Mouse (Mus musculus): ENCODE measurements around the gene Cyld. TPM values are rescaled to one million over a fixed set of nuclear protein-coding genes. Genes with fewer than 3 reads are reported as not detected.
"Not testable (repeated sequence)": the region's sequence is repeated elsewhere in the genome, so short reads cannot be mapped to it uniquely, and the experiment has no call there.

The Cyld gene
- polyA plus RNA-seq, 1 experiment from 2014 or later: 13.5 TPM

DNA sequence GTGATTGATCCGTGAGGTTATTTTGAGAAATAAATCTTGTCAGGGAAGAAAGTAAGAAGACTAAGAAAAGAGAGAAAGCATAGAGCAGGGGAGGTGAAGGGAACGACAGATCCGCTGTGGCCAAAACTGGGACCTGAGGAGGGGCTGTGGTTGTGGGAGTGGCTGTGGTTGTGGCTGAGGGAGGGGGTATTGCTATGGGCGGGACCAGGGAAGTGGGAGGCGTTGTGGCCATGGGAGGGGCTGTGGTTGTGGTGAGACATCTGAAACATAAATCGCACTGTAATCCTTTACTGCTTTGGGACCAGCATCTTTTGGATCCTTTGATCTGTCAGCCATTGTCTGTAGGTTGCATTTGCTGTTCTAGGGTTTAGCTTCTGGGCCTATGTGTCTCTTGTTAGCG lies 74.4 kb downstream of the Cyld start:
- Histone ChIP-seq H3K27me3 (ENCODE audit: control insufficient read depth, insufficient read depth, low read length) (no peaks in the 10 kb centered on the region), H3K4me3 (ENCODE audit: low read depth, low read length) (no peak overlapping the region), H3K9ac (ENCODE audit: low read length) (no peak overlapping the region), H3K36me3 (ENCODE audit: control insufficient read depth, insufficient read depth, low read length) (no peaks in the 10 kb centered on the region), H3K27ac (ENCODE audit: low read depth, low read length) (no peak overlapping the region), H3K4me2 (no peak overlapping the region), H3K9me3 (ENCODE audit: control insufficient read depth, low read length) (no peaks in the 10 kb centered on the region), H3K4me1 (ENCODE audit: control insufficient read depth, insufficient read depth, low read length) (peaks cover 14% of the 10 kb centered on the region; the same call in 1 of the 2 replicates)
- WGBS: 84% methylated on average over 7 of the region's 7 CpGs
- ATAC-seq (ENCODE audit: low FRiP score) (no peak), DNase-seq (ENCODE audit: low spot score, missing footprints) (no peak)

DNA sequence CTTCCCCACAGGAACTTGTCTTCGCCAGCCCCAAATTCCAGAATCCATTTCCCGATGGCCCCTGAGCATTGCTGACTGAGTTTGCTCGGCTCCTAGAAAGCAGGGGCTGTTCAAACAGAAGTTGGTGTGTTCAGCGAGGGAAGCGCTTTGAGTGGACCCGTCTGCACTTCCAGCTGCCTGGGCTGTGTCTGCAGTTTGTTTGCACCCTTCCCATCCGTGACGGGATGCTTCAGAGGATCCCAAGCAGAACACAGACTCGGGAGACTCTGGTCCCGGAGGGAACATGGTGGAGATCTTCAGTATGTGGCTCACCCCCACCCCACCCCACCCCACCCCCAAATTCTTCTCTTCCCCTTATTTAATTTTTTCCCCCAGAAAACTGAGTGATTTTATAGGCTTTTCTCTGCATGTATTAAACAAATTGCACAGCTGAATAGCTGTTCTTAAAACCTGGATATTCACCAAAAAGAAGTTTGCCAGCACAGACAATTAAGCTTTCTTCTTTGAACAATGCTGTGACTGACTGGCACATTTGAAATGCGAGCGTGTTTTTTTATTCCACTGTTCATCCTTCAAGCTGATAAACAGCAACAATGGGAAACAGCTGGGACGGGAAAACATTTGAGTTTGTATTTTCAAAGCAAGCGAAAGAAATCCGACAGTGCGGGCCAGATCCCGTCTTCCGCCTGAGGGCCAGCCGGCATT lies 77.9 kb downstream of the Cyld start:
- H3K36me3 ChIP-seq (ENCODE audit: control insufficient read depth, insufficient read depth, low read length): no peaks in the 10 kb centered on the region
- H3K9ac ChIP-seq (ENCODE audit: low read length): no peak overlapping the region
- ATAC-seq (ENCODE audit: low FRiP score): no peak
- DNase-seq (ENCODE audit: low spot score, missing footprints): no peak
- no peaks in the 10 kb centered on the region for H3K27me3 ChIP-seq (ENCODE audit: control insufficient read depth, insufficient read depth, low read length)
- WGBS: 43% methylated on average over 19 of the region's 19 CpGs
- no peak overlapping the region for H3K4me3 ChIP-seq (ENCODE audit: low read depth, low read length)
- H3K4me2 ChIP-seq: no peak overlapping the region
- H3K27ac ChIP-seq (ENCODE audit: low read depth, low read length): no peak overlapping the region
- peaks cover 14% of the 10 kb centered on the region; the same call in 1 of the 2 replicates for H3K4me1 ChIP-seq (ENCODE audit: control insufficient read depth, insufficient read depth, low read length)
- no peaks in the 10 kb centered on the region for H3K9me3 ChIP-seq (ENCODE audit: control insufficient read depth, low read length)

DNA sequence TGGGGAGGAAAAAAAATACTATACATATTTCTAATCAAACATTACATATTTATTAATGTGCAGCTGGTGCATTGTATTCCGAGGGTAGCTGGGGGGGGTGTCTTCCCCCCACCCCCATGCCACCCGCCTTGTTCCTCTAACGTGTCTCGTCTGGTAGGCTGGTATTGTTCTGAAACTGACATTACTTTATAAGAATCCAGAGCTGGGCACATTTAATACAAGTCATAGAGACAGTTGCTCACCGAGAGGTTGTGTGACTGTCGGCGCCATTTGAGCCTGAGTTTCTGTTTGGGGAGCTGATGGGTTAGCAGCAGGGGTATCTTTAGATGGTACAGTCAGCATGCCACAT lies 78.4 kb downstream of the Cyld start:
- H3K9me3 ChIP-seq (ENCODE audit: control insufficient read depth, low read length): no peaks in the 10 kb centered on the region
- H3K4me2 ChIP-seq: no peak overlapping the region
- H3K27me3 ChIP-seq (ENCODE audit: control insufficient read depth, insufficient read depth, low read length): no peaks in the 10 kb centered on the region
- DNase-seq (ENCODE audit: low spot score, missing footprints) (no peak), ATAC-seq (ENCODE audit: low FRiP score) (no peak)
- H3K27ac ChIP-seq (ENCODE audit: low read depth, low read length): no peak overlapping the region
- H3K4me3 ChIP-seq (ENCODE audit: low read depth, low read length): no peak overlapping the region
- H3K36me3 ChIP-seq (ENCODE audit: control insufficient read depth, insufficient read depth, low read length): no peaks in the 10 kb centered on the region
- H3K9ac ChIP-seq (ENCODE audit: low read length): no peak overlapping the region
- 68% methylated on average over 7 of the region's 7 CpGs for WGBS
- H3K4me1 ChIP-seq (ENCODE audit: control insufficient read depth, insufficient read depth, low read length): peaks cover 14% of the 10 kb centered on the region; the same call in 1 of the 2 replicates

DNA sequence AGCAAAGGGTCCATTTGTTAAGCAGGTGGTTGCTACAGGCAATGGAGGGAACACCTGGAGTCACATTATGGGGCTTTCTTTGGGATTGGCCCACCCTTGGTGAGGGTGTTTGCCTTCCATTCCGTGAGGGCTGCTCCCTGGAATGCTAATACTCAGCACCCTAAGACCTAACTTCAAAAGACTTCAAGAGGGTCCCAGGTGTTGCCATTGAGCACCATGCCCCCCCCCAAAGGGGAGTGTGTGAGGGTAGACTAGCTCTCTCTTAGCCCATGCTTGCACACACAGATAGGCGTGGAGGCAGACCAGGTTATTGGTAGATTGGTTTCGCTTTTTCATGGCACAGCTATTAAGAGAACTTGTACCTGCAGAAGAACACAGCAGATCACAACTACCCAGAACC lies 83.3 kb downstream of the Cyld start:
- Histone ChIP-seq H3K4me1 (ENCODE audit: control insufficient read depth, insufficient read depth, low read length) (peaks cover 4% of the 10 kb centered on the region; the same call in 1 of the 2 replicates), H3K27ac (ENCODE audit: low read depth, low read length) (no peak overlapping the region), H3K27me3 (ENCODE audit: control insufficient read depth, insufficient read depth, low read length) (no peaks in the 10 kb centered on the region), H3K4me3 (ENCODE audit: low read depth, low read length) (no peak overlapping the region), H3K4me2 (no peak overlapping the region), H3K9me3 (ENCODE audit: control insufficient read depth, low read length) (no peaks in the 10 kb centered on the region), H3K36me3 (ENCODE audit: control insufficient read depth, insufficient read depth, low read length) (no peaks in the 10 kb centered on the region), H3K9ac (ENCODE audit: low read length) (no peak overlapping the region)
- ATAC-seq (ENCODE audit: low FRiP score): no peak
- 73% methylated on average over 3 of the region's 3 CpGs for WGBS
- no peak for DNase-seq (ENCODE audit: low spot score, missing footprints)

DNA sequence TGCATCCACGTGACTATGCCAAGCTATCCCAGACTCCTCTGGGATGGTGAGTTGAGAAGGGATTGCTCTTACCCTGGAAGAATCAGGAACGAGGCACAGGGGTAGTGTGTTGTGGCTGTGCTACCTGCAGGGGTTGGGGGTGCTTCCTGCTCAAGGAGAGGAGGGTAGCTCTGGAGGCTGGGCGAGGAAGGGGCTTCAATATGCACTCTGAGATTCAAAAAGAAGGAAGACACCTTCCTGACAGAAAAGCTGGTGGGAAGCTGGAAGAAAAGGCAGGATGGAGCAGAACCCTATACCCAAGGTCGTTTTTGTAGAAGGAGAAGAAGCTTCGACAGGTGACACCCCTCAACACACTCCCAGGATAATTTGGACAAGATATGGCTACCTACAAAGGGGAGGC lies 84.5 kb downstream of the Cyld start:
- 77% methylated on average over 5 of the region's 5 CpGs for WGBS
- Histone ChIP-seq H3K4me1 (ENCODE audit: control insufficient read depth, insufficient read depth, low read length) (no peaks in the 10 kb centered on the region), H3K27ac (ENCODE audit: low read depth, low read length) (no peak overlapping the region), H3K4me2 (no peak overlapping the region), H3K36me3 (ENCODE audit: control insufficient read depth, insufficient read depth, low read length) (no peaks in the 10 kb centered on the region), H3K4me3 (ENCODE audit: low read depth, low read length) (no peak overlapping the region), H3K9me3 (ENCODE audit: control insufficient read depth, low read length) (no peaks in the 10 kb centered on the region), H3K27me3 (ENCODE audit: control insufficient read depth, insufficient read depth, low read length) (no peaks in the 10 kb centered on the region), H3K9ac (ENCODE audit: low read length) (no peak overlapping the region)
- ATAC-seq (ENCODE audit: low FRiP score): no peak
- no peak for DNase-seq (ENCODE audit: low spot score, missing footprints)

DNA sequence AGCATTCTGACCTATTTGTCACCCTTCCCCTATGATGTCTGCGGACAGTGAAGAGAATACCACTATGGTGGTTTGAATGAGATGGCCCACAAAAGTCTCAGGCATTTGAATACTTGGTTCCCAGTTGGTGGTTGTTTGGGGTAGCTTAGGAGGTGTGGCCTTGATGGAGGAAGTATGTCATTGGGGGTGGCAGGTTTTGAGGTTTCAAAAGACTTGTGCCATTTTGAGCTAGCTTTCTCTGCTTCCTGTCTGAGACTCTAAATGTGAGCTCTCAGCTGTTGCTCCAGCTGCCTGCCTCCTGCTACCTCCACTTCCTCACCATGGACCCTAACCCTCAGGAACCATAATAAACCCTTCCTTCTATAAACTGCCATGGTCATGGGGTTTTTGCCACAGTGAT lies 86.9 kb downstream of the Cyld start:
- 74% methylated on average over 1 of the region's 1 CpGs for WGBS
- no peak overlapping the region for H3K27ac ChIP-seq (ENCODE audit: low read depth, low read length)
- no peak for ATAC-seq (ENCODE audit: low FRiP score)

DNA sequence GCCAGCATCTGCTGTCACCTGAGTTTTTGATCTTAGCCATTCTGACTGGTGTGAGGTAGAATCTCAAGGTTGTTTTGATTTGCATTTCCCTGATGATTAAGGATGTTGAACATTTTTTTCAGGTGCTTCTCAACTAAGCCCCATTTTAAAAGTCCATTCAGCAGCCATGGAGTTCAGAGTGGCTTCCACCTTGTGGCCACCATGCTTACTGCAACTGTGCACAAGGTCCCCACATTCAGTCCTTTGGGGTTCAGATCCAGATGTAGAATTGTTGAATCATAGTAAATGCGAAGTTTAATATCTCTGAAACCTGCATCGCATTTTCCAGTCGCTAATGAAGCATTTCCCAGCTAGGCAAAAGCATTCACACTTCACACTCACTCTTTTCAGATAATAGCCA lies 91.5 kb downstream of the Cyld start:
- H3K27me3 ChIP-seq (ENCODE audit: control insufficient read depth, insufficient read depth, low read length); H3K4me1 ChIP-seq (ENCODE audit: control insufficient read depth, insufficient read depth, low read length); H3K4me2 ChIP-seq; H3K36me3 ChIP-seq (ENCODE audit: control insufficient read depth, insufficient read depth, low read length); H3K27ac ChIP-seq (ENCODE audit: low read depth, low read length); H3K9ac ChIP-seq (ENCODE audit: low read length); DNase-seq (ENCODE audit: low spot score, missing footprints); ATAC-seq (ENCODE audit: low FRiP score); H3K4me3 ChIP-seq (ENCODE audit: low read depth, low read length); H3K9me3 ChIP-seq (ENCODE audit: control insufficient read depth, low read length): not testable (repeated sequence)
- WGBS: 76% methylated on average over 3 of the region's 3 CpGs

More for the DNA sequence above, 86.9 kb downstream of the Cyld start:
- no peak for DNase-seq (ENCODE audit: low spot score, missing footprints)
- no peaks in the 10 kb centered on the region for H3K9me3 ChIP-seq (ENCODE audit: control insufficient read depth, low read length)
- H3K9ac ChIP-seq (ENCODE audit: low read length): no peak overlapping the region
- no peaks in the 10 kb centered on the region for H3K36me3 ChIP-seq (ENCODE audit: control insufficient read depth, insufficient read depth, low read length)
- no peak overlapping the region for H3K4me2 ChIP-seq
- no peaks in the 10 kb centered on the region for H3K4me1 ChIP-seq (ENCODE audit: control insufficient read depth, insufficient read depth, low read length)
- no peaks in the 10 kb centered on the region for H3K27me3 ChIP-seq (ENCODE audit: control insufficient read depth, insufficient read depth, low read length)
- no peak overlapping the region for H3K4me3 ChIP-seq (ENCODE audit: low read depth, low read length)

DNA sequence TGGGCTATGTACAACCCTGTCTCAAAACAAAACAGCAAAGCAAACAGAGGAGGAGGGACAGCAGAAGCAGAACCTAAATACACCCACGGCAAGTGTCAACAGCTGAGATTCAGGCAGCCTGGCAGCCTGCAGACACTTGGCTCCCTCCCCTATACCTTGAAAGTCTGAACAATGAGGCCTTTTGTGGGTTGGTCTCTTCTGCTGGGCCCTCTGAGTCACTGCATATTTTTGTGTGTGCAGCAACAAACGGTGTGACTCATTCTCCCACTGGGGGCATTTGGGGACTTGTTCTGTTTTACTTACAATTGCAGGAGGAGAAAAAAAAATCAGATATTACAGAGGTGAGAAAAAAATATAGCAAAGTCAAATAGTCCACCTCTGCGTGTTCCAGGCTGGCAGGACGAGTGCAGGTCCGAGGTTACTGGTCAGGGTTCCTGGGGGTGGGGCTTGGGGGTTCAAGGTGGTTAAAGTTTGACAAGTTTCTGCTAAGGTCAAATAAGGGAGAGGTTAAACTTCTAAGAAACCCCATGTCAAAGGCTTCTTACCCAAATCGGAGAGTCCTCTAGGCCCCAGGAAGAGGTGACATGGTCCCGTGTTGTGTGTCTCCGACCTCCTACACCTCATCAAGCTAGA lies 96.0 kb downstream of the Cyld start:
- WGBS: 81% methylated on average over 8 of the region's 8 CpGs

DNA sequence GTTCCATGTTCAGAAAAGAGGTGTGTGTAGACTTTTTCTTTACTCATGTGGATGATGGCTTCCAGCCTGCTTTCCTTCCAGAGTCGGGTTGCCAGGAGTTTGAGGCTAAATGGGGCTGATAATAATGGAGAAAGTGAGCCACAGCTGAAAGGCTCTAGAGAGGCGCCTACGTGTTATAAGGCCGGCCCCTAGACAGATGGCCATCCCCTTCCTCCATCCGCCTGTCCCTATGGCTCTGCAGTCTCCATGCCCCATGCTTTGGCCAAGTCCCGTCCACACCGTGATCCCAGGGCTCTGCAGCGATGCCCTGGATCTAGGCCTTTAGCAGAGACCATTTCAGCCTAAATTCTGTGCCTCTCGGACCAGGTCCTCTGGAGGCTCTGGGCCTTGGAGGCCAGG lies 96.5 kb downstream of the Cyld start:
- H3K27me3 ChIP-seq (ENCODE audit: control insufficient read depth, insufficient read depth, low read length): no peaks in the 10 kb centered on the region
- no peak overlapping the region for H3K9ac ChIP-seq (ENCODE audit: low read length)
- 90% methylated on average over 9 of the region's 9 CpGs for WGBS
- H3K36me3 ChIP-seq (ENCODE audit: control insufficient read depth, insufficient read depth, low read length): no peaks in the 10 kb centered on the region
- no peaks in the 10 kb centered on the region for H3K9me3 ChIP-seq (ENCODE audit: control insufficient read depth, low read length)
- no peak overlapping the region for H3K4me3 ChIP-seq (ENCODE audit: low read depth, low read length)
- no peaks in the 10 kb centered on the region for H3K4me1 ChIP-seq (ENCODE audit: control insufficient read depth, insufficient read depth, low read length)
- DNase-seq (ENCODE audit: low spot score, missing footprints): no peak
- ATAC-seq (ENCODE audit: low FRiP score): no peak
- no peak overlapping the region for H3K27ac ChIP-seq (ENCODE audit: low read depth, low read length)
- H3K4me2 ChIP-seq: no peak overlapping the region

More for the DNA sequence above, 96.0 kb downstream of the Cyld start:
- H3K4me3 ChIP-seq (ENCODE audit: low read depth, low read length): no peak overlapping the region
- no peaks in the 10 kb centered on the region for H3K4me1 ChIP-seq (ENCODE audit: control insufficient read depth, insufficient read depth, low read length)
- ATAC-seq (ENCODE audit: low FRiP score) (no peak), DNase-seq (ENCODE audit: low spot score, missing footprints) (no peak)
- no peak overlapping the region for H3K9ac ChIP-seq (ENCODE audit: low read length)
- no peak overlapping the region for H3K27ac ChIP-seq (ENCODE audit: low read depth, low read length)
- H3K4me2 ChIP-seq: no peak overlapping the region
- H3K27me3 ChIP-seq (ENCODE audit: control insufficient read depth, insufficient read depth, low read length): no peaks in the 10 kb centered on the region
- H3K9me3 ChIP-seq (ENCODE audit: control insufficient read depth, low read length): no peaks in the 10 kb centered on the region
- no peaks in the 10 kb centered on the region for H3K36me3 ChIP-seq (ENCODE audit: control insufficient read depth, insufficient read depth, low read length)

All from midbrain, embryonic 11.5 days (tissue).